Mouse (Mus musculus) frontal cortex, postnatal 10 days (tissue): ENCODE measurements around the gene Cel.
"Not testable (repeated sequence)": the region's sequence is repeated elsewhere in the genome, so short reads cannot be mapped to it uniquely, and the experiment has no call there.

Experiments used
- DNase-seq, 2 experiments: peaks; one replicate each; pipeline ENCODE4 v3.0.0; 2022; ENCODE audit warnings: low spot score in 2 of 2, mixed read lengths in 1 of 2

Cel gene

DNA sequence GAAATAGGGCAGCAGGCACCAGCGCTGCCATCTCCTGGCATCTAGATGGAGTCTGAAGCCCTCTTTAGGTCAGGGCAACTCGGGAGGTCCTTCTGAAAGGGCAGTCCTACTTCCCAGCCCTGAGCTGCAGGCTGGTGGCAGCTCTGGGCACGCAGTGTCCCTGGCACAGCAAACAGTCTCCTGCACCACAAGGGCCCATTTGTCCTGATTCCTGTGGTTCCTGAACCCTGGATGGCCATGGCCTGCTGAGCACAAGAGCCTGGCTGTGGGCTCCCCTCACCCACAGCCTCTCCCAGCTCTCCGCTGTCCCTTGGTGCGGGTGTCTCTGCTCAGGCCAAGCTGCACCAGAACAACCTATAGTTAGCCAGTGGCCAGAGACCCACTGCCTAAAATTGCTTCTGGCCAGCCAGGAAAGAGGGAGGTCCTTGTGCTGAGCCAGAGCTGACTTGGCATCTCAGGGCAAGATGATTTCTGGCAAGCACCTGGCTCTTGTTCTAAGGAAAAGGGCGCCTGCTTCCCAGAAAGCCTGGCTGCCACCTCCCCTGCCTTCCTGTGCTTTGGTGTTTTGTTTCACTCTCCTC, 41.5 kb downstream of the Cel start:
- peak; percentile 45 to 75 for DNase-seq

DNA sequence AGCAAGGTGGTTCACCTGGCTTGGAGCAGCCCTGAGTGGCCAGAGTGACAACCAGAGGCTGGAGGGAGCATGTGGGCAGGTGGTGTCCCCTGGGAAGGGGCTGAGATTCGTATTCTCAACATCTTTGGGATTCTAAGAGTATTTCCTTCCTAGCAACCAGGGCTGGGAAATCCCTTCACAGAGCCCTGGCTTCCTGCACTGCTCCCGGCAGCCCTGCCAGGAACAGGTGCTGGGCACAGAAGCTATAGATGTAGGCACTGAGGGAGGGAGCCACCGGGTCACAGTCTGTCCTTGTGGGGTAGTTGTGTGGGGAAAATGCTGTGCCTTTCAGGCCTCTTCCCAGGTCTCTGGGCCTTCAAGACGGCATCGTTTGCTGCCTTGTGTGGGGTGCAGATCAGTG, 42.6 kb downstream of the Cel start:
- DNase-seq, result no peak

DNA sequence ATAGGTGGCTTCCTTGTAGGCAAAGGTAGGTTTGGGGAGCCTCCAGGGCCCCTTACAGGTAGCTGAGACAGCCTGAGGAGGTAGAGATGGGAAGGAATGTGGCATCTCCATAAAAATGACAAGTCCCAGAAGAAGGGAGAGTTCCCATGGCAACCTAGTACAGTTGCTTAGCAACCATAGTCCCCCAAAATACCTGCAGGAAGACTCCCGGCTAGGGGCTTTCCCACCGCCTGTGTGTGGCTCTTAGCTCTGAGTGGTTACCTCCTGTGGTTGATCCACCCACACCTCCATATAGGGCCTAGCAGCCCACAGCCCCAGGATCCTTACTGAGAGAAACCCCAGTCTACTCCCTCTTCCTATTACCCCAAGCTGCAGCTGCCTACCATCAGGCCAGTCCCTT, 45.0 kb downstream of the Cel start:
- peak; percentile 68 to 87 for DNase-seq

DNA sequence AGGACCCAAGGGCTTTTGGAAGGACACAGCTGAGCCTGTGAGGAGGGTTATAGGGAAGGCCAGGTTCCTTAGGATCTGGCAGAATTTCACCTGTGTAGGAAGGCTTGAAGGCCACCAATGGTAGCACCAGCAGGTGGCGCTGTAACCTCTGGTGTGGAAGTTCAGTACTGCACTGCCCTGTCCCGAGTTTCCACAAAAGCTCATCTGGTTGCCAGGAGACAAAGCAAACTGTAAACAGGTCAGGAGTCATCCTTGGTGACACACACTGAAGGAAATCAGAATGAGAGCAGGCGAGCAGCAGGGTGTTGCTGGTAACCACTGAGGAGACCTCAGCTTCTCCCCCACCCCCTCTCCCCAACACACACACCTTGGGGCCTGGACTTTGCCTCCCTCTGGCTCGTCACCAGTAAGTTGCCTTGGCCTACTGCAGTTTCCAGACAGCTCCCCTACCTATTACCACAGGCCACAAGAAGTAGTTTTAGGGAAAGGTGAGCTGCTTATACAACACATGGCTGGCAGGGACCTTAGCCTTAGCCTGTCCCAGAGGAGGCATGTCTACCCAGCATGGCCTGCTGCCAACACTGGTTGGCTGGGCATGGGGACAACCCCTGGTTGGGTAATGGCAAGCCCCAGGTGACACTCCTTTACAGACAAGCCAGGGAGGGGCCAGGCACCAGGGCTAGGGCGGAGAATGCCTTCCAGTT, 45.8 kb downstream of the Cel start:
- DNase-seq, result peak in 1 of 2 experiments; percentile 63

GRCm38 (mm10) chr2:28514489-28514888, 48.7 kb downstream of the Cel start:
- peak in 1 of 2 experiments; percentile 78 for DNase-seq

- DNase-seq, result peak in 1 of 2 experiments; percentile 44
These were observed 49.5 kb downstream of the Cel start for GRCm38 (mm10) chr2:28513431-28514370.

DNA sequence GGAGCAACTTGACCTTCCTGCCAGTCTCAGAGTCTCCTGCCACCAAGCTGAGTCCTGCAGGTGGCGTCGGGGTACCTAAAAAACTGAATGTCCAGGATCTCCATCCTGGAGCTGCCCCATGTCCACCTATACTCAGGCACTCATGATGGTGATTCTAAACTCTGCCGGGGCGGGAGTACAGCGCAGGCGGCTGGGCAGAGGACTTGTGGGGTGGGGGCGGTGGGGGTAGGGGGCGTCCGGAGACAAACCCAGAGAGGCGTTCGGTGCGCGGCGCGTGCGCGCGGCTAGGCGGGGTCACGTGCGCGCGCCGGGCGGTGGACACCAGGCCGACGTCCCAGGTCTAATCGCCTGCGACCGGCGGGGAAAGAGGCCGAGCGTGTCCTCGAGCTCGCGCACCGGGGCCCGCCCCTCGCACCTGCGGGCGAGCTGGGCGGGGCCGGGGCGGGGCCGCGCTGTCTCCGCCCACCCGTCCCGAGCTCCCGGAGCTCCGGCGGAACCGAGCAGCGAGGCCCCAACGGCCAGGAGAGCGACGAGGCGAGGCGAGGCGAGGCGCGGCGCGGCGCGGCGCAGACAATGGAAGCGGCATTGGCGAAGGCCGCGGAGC, 50.3 kb downstream of the Cel start, which contains the start of gene Ralgds:
Gene Ralgds (plus strand): TSS at position 328 of the 604 bp plus-strand sequence.
- DNase-seq, result peak; percentile 25 to 53

DNA sequence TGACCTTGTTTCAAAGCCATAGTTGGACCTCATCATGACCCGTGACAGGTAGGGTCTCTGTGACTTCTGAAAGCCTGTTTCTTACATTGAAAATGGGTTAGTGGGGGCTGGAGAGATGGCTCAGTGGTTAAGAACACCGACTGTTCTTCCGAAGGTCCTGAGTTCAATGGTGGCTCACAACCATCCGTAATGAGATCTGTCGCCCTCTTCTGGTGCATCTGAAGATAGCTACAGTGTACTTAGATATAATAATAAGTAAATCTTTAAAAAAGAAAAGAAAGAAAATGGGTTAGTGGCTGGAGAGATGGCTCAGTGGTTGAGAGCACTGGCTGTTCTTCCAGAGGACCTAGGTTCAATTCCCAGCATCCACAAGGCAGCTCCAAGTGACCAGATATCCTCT, 51.6 kb downstream of the Cel start:
- not testable (repeated sequence) for DNase-seq

- DNase-seq, result peak in 1 of 2 experiments; percentile 3
These were observed 56.9 kb downstream of the Cel start for GRCm38 (mm10) chr2:28506291-28506690.

DNA sequence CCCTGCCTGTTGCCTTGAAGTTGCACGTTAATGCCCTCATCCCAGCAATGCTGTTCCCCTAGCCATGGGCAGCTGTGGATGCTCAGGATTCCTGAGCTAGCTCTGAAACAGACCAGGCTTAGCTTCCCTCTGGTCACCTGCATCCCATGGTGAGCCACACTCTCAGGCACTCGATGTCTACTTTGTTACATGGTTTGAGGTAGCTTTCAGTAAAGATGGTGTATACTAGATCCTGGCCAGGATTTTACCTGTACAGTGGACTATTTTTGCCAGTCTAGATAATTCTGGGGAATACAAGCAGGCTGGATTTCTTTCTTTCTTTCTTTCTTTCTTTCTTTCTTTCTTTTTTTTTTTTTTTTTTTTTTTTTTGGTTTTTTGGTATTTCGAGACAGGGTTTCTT, 57.4 kb downstream of the Cel start, which contains the start of gene Gm10134:
Gene Gm10134 (plus strand): TSS at position 301 of the 400 bp plus-strand sequence.
- DNase-seq, result peak in 1 of 2 experiments; percentile 2
